Mouse (Mus musculus) adrenal gland, postnatal 14 days (tissue): ENCODE data around the gene Pcbd2. TPM values are rescaled to one million over a fixed set of nuclear protein-coding genes. Genes with fewer than 3 reads are reported as not detected.
A peak's percentile ranks its signal among the peaks of the same experiment; 100 is the strongest.
"Not testable (repeated sequence)": the region's sequence is repeated elsewhere in the genome, so short reads cannot be mapped to it uniquely, and the experiment has no call there.

Source experiments
- DNase-seq: peaks from one replicate; pipeline ENCODE4 v3.0.0; 2021; ENCODE audit warnings: mixed read lengths
- long read RNA-seq, 2 experiments: library from polyadenylated mRNA; stranded (forward); transcript quantifications; one replicate each; pipeline ENCODE4 v2.0.0; 2021
- total RNA-seq: library from RNA; stranded (reverse); gene quantifications from 2 replicates; pipeline ENCODE4 v1.2.3, GENCODE M21; 2021

The Pcbd2 gene
- 62.1 and 72.6 TPM in 2 replicates for total RNA-seq
- long read RNA-seq, experiment 1, transcript Pcbd2-201 (4 exons, 544 nt): major isoform, 54 of 75 reads
- long read RNA-seq, experiment 1, partial matches to known transcripts: 9 of 75 reads
- long read RNA-seq, experiment 1, other reads (novel, unspliced or antisense): 12 of 75 reads
- long read RNA-seq, experiment 2, transcript Pcbd2-201 (4 exons, 544 nt): major isoform, 50 of 71 reads
- long read RNA-seq, experiment 2, partial matches to known transcripts: 9 of 71 reads
- long read RNA-seq, experiment 2, other reads (novel, unspliced or antisense): 12 of 71 reads

- peak; percentile 95 for DNase-seq
Observed at GRCm38 (mm10) chr13:55727120-55727838, at the start of gene Pcbd2. Pcbd2 (plus strand) TSS chr13:55727368.

- no peak for DNase-seq
Observed at GRCm38 (mm10) chr13:55682201-55682600, 45.0 kb upstream of the Pcbd2 start.

- peak; percentile 34 for DNase-seq
Observed at GRCm38 (mm10) chr13:55683581-55683980, 43.6 kb upstream of the Pcbd2 start.

- DNase-seq: no peak
Observed at GRCm38 (mm10) chr13:55686107-55686633, 41.0 kb upstream of the Pcbd2 start.

- DNase-seq: no peak
Observed at GRCm38 (mm10) chr13:55687927-55688602, 39.1 kb upstream of the Pcbd2 start.

- DNase-seq: peak; percentile 94
Observed at GRCm38 (mm10) chr13:55692535-55693242, 34.5 kb upstream of the Pcbd2 start, which contains the start of gene B230219D22Rik. B230219D22Rik (plus strand) TSS chr13:55693124.

- peak; percentile 66 for DNase-seq
Observed at GRCm38 (mm10) chr13:55693243-55693721, 33.9 kb upstream of the Pcbd2 start.

GRCm38 (mm10) chr13:55694110-55694509 is 33.1 kb upstream of the Pcbd2 start:
- no peak for DNase-seq

- DNase-seq: not testable (repeated sequence)
Observed at GRCm38 (mm10) chr13:55695989-55696388, 31.2 kb upstream of the Pcbd2 start.

- no peak for DNase-seq
Observed at GRCm38 (mm10) chr13:55704301-55704700, 22.9 kb upstream of the Pcbd2 start.

- no peak for DNase-seq
Observed at GRCm38 (mm10) chr13:55712846-55713245, 14.3 kb upstream of the Pcbd2 start.

GRCm38 (mm10) chr13:55714501-55715166 is 12.5 kb upstream of the Pcbd2 start, which contains the start of gene Txndc15:
Txndc15 (plus strand) TSS chr13:55714650.
- DNase-seq: peak; percentile 94

GRCm38 (mm10) chr13:55715167-55715512 is 12.0 kb upstream of the Pcbd2 start:
- DNase-seq: no peak

- DNase-seq: no peak
Observed at GRCm38 (mm10) chr13:55715908-55716510, 11.2 kb upstream of the Pcbd2 start.

- no peak for DNase-seq
Observed at GRCm38 (mm10) chr13:55721516-55721915, 5.7 kb upstream of the Pcbd2 start.

- no peak for DNase-seq
Observed at GRCm38 (mm10) chr13:55721995-55722394, 5.2 kb upstream of the Pcbd2 start.

- DNase-seq: no peak
Observed at GRCm38 (mm10) chr13:55726598-55727119, 509 bp upstream of the Pcbd2 start.

GRCm38 (mm10) chr13:55727839-55728238 is 671 bp downstream of the Pcbd2 start:
- DNase-seq: peak; percentile 77

GRCm38 (mm10) chr13:55730716-55731115 is 3.5 kb downstream of the Pcbd2 start:
- DNase-seq: no peak

- DNase-seq: no peak
Observed at GRCm38 (mm10) chr13:55732121-55732520, 5.0 kb downstream of the Pcbd2 start.
